Mouse (Mus musculus) frontal cortex, postnatal 36 days (tissue): ENCODE data around the gene Olfr1230.

Experiments
- DNase-seq, 2 experiments: peaks; one replicate each; pipeline ENCODE4 v3.0.0; 2022; ENCODE audit warnings: low spot score in 2 of 2

Gene Olfr1230

DNA sequence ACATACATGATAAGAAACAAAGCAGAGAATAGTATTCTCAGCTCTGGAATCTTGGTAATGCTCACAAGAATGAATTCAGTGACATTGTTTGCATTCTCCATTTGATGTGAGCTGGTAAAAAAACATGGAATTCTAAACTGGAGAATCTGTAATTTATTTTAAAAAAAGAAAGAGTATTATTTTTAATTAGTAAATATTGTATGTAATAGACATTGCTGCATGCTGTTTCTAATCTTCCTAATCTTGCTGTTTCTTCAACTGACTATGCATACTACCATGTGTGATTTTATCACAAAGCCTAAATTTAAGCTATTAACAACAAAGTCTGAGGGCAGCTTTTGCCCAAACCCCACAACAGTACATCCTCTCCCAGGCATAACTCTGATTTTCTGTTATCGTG lies at the start of gene Olfr1230:
TSS of gene Olfr1230 (minus strand) at position 101 of the 400 bp plus-strand sequence.
- DNase-seq = no peak

GRCm38 (mm10) chr2:89342298-89342697 lies 45.2 kb upstream of the Olfr1230 start, which contains the start of gene Olfr1233:
TSS of gene Olfr1233 (minus strand) at chr2:89342398.
- no peak for DNase-seq

DNA sequence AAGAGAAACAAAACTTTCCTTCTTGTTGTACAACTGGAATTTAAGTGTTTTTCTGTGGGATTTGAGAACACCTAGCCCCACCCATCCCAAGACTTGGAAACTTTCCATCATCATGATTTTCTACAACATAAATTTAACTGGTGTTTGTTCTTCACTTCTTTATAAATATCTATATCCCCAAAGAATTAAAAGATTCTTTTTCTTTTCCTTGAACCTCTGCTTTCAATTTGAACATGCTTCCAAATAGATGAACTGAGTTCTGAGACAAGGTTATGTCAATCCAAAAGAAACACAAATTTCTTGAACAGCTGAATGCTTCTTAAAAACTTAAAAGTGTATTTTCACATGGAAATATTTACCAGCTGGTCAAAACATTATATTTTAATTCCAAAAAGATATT lies 32.5 kb upstream of the Olfr1230 start, which contains the start of gene Olfr1232:
TSS of gene Olfr1232 (minus strand) at position 101 of the 400 bp plus-strand sequence.
- DNase-seq = no peak

- DNase-seq = no peak
Measured at GRCm38 (mm10) chr2:89306974-89307373, 9.9 kb upstream of the Olfr1230 start, which contains the start of gene Olfr1231. TSS of gene Olfr1231 (minus strand) at chr2:89307074.

DNA sequence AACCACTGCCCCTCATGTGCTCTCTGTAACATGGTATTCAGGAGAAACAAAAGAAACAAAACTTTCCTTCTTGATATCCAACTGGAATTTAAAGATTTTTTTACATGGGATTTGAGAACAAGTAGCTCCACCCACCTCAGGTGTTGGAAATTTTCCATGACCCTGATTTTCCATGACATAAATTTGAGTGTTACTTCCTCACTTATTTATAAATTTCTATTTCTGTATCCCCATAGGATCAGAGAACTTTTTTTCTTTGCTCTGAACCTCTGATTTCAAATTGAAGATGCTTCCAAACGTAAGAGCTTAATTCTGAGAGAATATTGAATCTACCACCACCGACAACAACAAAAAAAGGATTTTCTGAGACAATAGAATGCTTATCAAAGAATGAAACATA lies 9.2 kb downstream of the Olfr1230 start, which contains the start of gene Olfr1229:
TSS of gene Olfr1229 (minus strand) at position 101 of the 400 bp plus-strand sequence.
- no peak for DNase-seq

- DNase-seq = no peak
Measured at GRCm38 (mm10) chr2:89253962-89254361, 43.1 kb downstream of the Olfr1230 start, which contains the start of gene Olfr1228. TSS of gene Olfr1228 (minus strand) at chr2:89254062.
